Mouse (Mus musculus): ENCODE data around the gene S1pr2. TPM values are rescaled to one million over a fixed set of nuclear protein-coding genes. Genes with fewer than 3 reads are reported as not detected.
A peak's percentile ranks its signal among the peaks of the same experiment; 100 is the strongest.

S1pr2 gene
- total RNA-seq, 1 experiment from 2014 or later: 3.5 TPM

GRCm38 (mm10) chr9:20975431-20976215, 958 bp downstream of the S1pr2 start:
- ATAC-seq (replicated peaks; ENCODE audit: insufficient number of reproducible peaks, low FRiP score, low TSS enrichment, poor library complexity, severe bottlenecking): no peak

DNA sequence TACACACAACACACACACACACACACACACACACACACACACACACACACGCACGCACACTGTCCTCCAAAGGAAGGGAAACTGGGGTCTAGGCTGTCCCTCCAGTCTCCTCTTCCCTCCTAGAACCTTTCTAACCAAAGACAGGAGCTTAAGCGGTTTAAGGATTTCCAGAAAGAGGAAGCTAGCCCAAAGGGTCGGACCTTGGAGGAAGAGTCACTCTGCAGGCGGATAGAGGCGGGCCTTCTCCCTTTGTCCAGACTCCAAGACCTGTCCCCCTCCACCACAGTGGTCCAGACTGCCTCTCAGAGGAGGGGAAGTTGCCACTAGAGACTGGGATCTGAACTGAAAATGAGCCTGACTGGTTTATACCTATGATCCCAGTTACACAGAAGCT, 2.9 kb downstream of the S1pr2 start:
- ATAC-seq (replicated peaks; ENCODE audit: insufficient number of reproducible peaks, low FRiP score, low TSS enrichment, poor library complexity, severe bottlenecking): 0 out of 2 replicates have a peak, but pooled peaks have one; percentile 10

DNA sequence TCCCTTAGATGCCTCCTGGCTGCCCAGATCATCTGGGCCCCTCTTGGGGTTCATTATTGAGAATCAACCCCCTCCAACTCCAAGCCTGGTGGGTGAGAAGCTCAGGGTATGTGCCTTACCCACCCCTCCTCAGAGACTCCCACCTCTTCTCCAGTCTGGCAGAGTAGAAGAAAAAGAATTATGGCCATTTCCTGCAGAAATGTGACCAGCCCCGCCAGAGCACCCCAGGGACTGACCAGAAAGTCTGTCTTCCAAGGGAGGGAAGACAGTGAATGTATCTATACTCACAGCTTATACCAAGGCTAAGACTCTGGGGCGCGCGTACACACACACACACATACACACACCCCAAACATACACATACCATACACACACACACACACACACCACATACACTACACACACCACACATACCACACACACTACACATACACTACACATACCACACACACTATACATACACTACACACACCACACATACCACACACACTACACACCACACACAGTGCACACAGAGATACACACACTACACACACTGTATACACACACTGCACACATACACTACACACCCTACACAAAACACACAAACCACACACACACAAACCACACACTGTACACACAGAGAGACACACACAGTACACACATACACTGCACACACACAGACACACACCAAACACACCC, 3.4 kb downstream of the S1pr2 start:
- no peak for ATAC-seq (replicated peaks; ENCODE audit: insufficient number of reproducible peaks, low FRiP score, low TSS enrichment, poor library complexity, severe bottlenecking)

- ATAC-seq (replicated peaks; ENCODE audit: insufficient number of reproducible peaks, low FRiP score, low TSS enrichment, poor library complexity, severe bottlenecking): no peak
Observed at GRCm38 (mm10) chr9:20972141-20972992, 4.2 kb downstream of the S1pr2 start.

DNA sequence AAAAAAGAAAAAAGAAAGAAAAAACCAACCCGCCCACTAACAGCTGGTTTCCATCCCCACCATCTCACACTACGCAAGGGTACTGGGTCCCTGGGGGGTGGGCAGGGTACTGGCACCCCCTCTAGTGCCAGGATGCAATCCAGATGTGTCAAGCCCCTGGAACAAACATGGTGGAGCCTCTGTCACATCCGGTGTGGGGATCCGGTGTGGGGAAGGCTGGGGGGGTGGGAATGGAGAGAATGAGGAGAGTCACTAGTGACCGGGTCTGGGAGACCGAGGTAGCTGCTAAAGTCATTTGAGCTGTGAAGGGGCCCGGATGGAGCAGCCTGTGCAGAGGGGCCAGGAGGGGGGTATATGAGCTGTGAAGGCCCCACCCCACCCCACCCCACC, 4.8 kb downstream of the S1pr2 start:
- no peak for ATAC-seq (replicated peaks; ENCODE audit: insufficient number of reproducible peaks, low FRiP score, low TSS enrichment, poor library complexity, severe bottlenecking)

DNA sequence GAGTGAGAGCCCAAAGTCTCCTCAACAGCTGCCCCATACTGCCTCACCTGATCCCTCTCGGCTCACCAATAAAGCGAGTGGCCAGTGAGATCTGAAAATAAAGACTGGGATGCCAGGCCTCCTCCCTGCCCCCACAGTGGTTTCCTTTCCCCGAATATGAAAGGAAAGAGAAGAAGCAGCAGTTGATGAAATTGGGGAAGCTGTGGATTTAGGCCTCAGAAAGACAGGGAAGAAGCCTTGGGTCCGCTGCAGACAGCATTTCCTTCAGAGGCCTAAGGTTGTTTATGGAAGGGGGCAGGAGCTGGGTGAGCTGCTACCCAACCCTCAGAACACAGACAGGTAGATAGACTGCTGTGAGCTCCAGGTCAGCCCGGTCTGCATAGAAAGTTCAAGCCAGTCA, 9.8 kb downstream of the S1pr2 start:
- ATAC-seq (replicated peaks; ENCODE audit: insufficient number of reproducible peaks, low FRiP score, low TSS enrichment, poor library complexity, severe bottlenecking): no peak

DNA sequence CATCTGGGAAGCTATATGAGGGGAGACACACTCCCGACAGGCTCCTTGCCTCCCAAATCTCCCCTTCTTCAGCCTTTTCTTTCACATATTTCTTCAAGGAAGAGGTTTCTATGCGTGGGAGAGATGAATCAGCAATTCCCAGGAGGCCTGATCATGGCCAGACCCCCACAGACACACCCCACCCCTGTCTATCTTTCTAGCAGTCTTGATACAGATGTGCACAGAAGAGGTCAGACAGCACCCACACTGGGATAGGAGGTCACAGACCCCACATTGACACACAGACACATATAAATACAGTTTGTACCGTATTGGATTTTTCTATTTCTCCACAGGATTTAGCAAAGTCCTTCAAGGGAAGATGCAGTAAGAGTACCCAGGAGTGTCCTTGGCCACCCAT, 10.6 kb downstream of the S1pr2 start:
- no peak for ATAC-seq (replicated peaks; ENCODE audit: insufficient number of reproducible peaks, low FRiP score, low TSS enrichment, poor library complexity, severe bottlenecking)

DNA sequence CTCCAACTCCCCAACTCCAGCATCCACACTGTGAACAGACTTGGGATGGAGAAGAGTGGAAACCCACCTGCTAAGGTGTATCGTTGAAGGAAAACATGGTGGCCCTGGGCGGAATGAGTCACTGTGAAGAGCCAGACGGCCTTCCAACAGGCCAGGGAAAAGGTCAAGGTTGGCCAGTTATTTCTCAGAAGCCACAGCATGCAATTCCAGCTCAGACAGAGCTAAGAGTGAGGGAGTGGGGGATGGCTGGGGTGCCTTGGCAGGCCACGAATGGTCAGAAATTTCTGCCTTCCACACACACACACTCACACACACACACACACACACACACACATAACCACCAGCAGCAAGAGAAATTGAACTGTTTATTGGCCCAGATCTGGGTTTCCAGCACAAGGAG, 11.0 kb downstream of the S1pr2 start:
- no peak for ATAC-seq (replicated peaks; ENCODE audit: insufficient number of reproducible peaks, low FRiP score, low TSS enrichment, poor library complexity, severe bottlenecking)

DNA sequence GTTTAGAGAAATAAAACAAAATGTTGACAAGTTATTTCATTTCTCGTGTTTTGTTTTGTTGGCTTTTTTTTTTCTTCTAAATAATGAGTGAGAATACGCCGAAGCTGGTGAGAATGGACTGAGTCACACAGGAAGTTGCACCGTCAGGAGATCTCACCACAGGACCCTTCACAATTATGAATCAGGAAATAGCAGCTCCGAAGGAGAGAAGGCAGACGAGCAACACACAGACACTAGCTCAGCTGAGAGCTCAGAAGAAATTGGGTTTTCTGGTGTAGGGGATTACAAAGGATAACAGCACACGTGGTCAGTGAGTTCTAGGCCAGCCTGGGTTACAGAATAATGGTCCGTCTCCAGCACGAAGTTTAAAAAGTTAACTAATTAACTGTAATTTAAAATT, 15.0 kb downstream of the S1pr2 start:
- ATAC-seq (replicated peaks; ENCODE audit: insufficient number of reproducible peaks, low FRiP score, low TSS enrichment, poor library complexity, severe bottlenecking): peak; percentile 58; the same call in 1 of the 2 replicates

DNA sequence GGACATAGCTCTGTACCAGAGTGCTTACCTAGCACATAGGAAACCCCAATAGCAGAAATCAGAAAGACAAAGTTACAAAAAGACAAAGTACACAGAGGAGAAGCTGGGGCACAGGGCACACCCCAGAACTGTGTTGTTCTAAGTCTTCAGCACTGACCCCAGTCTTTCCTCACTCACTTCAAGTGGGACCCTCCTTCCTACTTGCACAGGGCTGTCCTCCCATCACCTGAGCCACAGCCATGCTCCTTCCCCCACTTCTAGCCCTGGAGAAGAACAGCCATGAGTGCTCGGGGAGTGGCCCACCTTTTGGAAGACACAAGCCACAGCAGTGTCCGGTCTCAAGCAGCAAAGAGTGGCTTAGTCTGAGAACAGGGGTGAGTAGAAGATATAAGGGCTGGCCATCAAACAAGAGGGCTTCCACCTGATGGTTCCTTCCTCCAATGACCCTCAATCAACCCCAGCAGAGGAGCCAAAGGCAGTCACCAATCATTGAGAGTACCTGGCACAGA, 17.1 kb downstream of the S1pr2 start, which contains the start of gene Dnmt1:
Dnmt1 (minus strand) TSS at position 459 of the 509 bp plus-strand sequence.
- ATAC-seq (replicated peaks; ENCODE audit: insufficient number of reproducible peaks, low FRiP score, low TSS enrichment, poor library complexity, severe bottlenecking): no peak

DNA sequence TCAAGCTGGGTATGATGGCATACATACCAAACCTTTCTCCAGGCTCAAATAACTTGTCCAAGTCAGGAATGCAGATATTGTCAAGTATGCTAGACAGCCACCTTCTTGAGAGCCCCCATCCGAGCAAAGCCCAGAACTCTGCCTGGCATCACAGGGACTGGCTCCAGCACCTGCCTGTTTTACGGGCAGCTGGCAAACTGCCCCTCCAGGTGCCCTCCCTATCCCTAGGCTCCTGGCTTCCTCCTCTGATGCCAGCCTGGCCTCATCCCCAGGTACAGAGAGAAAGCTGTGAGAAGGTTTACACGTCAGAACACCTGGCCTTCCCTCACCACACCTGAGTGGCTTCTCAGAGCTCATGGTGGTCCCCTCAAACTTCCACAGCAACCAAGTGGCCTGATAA, 19.6 kb downstream of the S1pr2 start:
- no peak for ATAC-seq (replicated peaks; ENCODE audit: insufficient number of reproducible peaks, low FRiP score, low TSS enrichment, poor library complexity, severe bottlenecking)

- ATAC-seq (replicated peaks; ENCODE audit: insufficient number of reproducible peaks, low FRiP score, low TSS enrichment, poor library complexity, severe bottlenecking): peak; percentile 99
Observed at GRCm38 (mm10) chr9:20952520-20953227, 23.9 kb downstream of the S1pr2 start.

GRCm38 (mm10) chr9:20951966-20952519, 24.5 kb downstream of the S1pr2 start:
- no peak for ATAC-seq (replicated peaks; ENCODE audit: insufficient number of reproducible peaks, low FRiP score, low TSS enrichment, poor library complexity, severe bottlenecking)

GRCm38 (mm10) chr9:20951441-20951840, 25.1 kb downstream of the S1pr2 start:
- ATAC-seq (replicated peaks; ENCODE audit: insufficient number of reproducible peaks, low FRiP score, low TSS enrichment, poor library complexity, severe bottlenecking): no peak

- ATAC-seq (replicated peaks; ENCODE audit: insufficient number of reproducible peaks, low FRiP score, low TSS enrichment, poor library complexity, severe bottlenecking): no peak
Observed at GRCm38 (mm10) chr9:20950419-20950818, 26.2 kb downstream of the S1pr2 start.

DNA sequence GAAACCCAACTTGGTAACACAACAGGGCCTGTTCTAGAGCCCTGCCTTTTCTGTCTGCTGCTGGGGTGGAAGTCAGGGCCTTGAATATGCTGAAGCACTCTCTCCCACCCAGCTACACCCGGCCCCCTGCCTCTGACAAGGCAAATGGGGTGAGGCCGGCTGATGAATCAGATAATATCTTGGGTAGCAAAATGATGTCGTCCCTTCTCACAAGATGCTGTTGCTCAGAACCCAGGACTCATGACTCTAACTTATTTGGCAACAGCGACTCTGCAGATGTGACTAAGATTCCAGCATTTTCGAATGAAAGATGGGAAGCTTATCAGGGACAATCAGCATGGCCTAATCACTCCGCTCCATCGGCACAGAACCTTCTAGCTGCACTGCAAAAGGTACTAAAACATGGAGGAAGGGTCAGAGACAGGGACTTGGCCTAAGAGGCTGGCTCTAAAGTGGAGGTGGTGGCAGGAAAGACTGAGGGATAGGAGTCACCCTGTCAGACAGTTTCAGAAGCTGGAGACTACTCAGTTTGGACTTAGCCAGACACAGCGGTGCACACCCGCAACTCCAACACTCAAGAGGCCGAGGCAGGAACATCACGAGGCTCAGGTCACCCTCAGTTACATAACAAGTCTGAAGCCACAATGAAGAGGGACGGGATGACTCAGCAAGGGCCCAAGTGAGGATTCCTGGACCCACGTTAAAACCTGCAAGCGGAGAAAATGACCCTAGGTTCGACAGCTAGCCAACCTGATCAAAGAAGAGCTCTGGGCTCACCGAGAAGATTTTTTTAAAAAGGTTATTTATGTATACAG, 30.3 kb downstream of the S1pr2 start:
- no peak for ATAC-seq (replicated peaks; ENCODE audit: insufficient number of reproducible peaks, low FRiP score, low TSS enrichment, poor library complexity, severe bottlenecking)

GRCm38 (mm10) chr9:20944697-20945370, 31.7 kb downstream of the S1pr2 start:
- ATAC-seq (replicated peaks; ENCODE audit: insufficient number of reproducible peaks, low FRiP score, low TSS enrichment, poor library complexity, severe bottlenecking): no peak

Measured in monocyte, adult 5-6 weeks (primary cell).